In genomic region chr11:102219247-102219993, GRCm38 (mm10) we compare ENCODE assay signal across 9 mouse cellular contexts. TPM values are rescaled to one million over a fixed set of nuclear protein-coding genes. Genes with fewer than 3 reads are reported as not detected.
DNase-seq lines count a peak whose midpoint lies in the region; ATAC-seq and TF ChIP-seq lines count a peak whose summit lies in the region.
"Had no signal": no experiment of that assay in that cellular context is flagged by ENCODE, and none has a peak within 500 bp of the region (broad histone marks: within the 10 kb centered on the region; RNA-seq: fewer than 3 reads in every experiment).

No protein-coding gene starts in this region.

- H3K27ac ChIP-seq in heart, embryonic 10.5 days: peak overlapping the region; percentile 88
- peak overlapping the region; percentile 73 for H3K27ac ChIP-seq in embryonic facial prominence, embryonic 14.5 days (replicated peaks; ENCODE audit: low read depth, low read length)
- peak overlapping the region; percentile 93 for H3K27ac ChIP-seq in intestine, embryonic 16.5 days (ENCODE audit: low read length)
- H3K27ac ChIP-seq in midbrain, postnatal 0 days (ENCODE audit: low read depth, low read length): peak overlapping the region; percentile 62

- intact Hi-C loops in heart, postnatal 36 days (cut with DNase I): loop anchor here (5.0 kb wide), 2 partner anchors 213 to 237 kb away; partner anchors contain the start of genes Cfap97d1 and Grn

- peaks cover 98% of the 10 kb centered on the region for H3K4me1 ChIP-seq in heart, embryonic 10.5 days
- peaks cover 88% of the 10 kb centered on the region for H3K4me1 ChIP-seq in G1E (ENCODE audit: insufficient read depth, low read depth, low read length)
- peaks cover 62% of the 10 kb centered on the region for H3K4me1 ChIP-seq in embryonic facial prominence, embryonic 14.5 days (ENCODE audit: control insufficient read depth, insufficient read depth, low read length)
- H3K4me1 ChIP-seq in intestine, embryonic 16.5 days (ENCODE audit: control insufficient read depth, insufficient read depth, low read length): peaks cover 79% of the 10 kb centered on the region
- peaks cover 24% of the 10 kb centered on the region; the same call in 1 of the 2 replicates for H3K4me1 ChIP-seq in midbrain, postnatal 0 days (ENCODE audit: insufficient read depth, low read length)

- no peaks in the 10 kb centered on the region for H3K9me3 ChIP-seq in heart, embryonic 10.5 days
- no peaks in the 10 kb centered on the region for H3K9me3 ChIP-seq in G1E (replicated peaks)
- H3K9me3 ChIP-seq in embryonic facial prominence, embryonic 14.5 days (ENCODE audit: control insufficient read depth, low read length): no peaks in the 10 kb centered on the region
- no peaks in the 10 kb centered on the region for H3K9me3 ChIP-seq in intestine, embryonic 16.5 days (ENCODE audit: control insufficient read depth, low read length)
- no peaks in the 10 kb centered on the region for H3K9me3 ChIP-seq in midbrain, postnatal 0 days (ENCODE audit: low read length)

- ATAC-seq in G1E (ENCODE audit: extremely low read depth, insufficient number of reproducible peaks, low FRiP score, poor library complexity, severe bottlenecking): no peak
- no peak for ATAC-seq in embryonic facial prominence, embryonic 14.5 days (ENCODE audit: low read depth)
- ATAC-seq in intestine, embryonic 16.5 days: peak; percentile 7
- ATAC-seq in midbrain, postnatal 0 days (ENCODE audit: low FRiP score): no peak

- DNase-seq in heart, embryonic 10.5 days (ENCODE audit: low spot score): no peak
- no peak for DNase-seq in heart, postnatal 36 days
- DNase-seq in G1E (ENCODE audit: low spot score): no peak
- DNase-seq in embryonic facial prominence, embryonic 14.5 days (ENCODE audit: low spot score): no peak
- no peak for DNase-seq in midbrain, postnatal 0 days (ENCODE audit: low spot score)
- DNase-seq in yolk sac, embryonic 10.5 days (ENCODE audit: low spot score): no peak
- DNase-seq in ovary, postnatal 14 days (ENCODE audit: low spot score): no peak

- H3K36me3 ChIP-seq in heart, embryonic 10.5 days: peaks cover 11% of the 10 kb centered on the region
- peaks cover 5% of the 10 kb centered on the region for H3K36me3 ChIP-seq in G1E (replicated peaks)
- peaks cover 18% of the 10 kb centered on the region; the same call in 1 of the 2 replicates for H3K36me3 ChIP-seq in embryonic facial prominence, embryonic 14.5 days (ENCODE audit: control insufficient read depth, insufficient read depth, low read length)
- H3K36me3 ChIP-seq in intestine, embryonic 16.5 days (ENCODE audit: control insufficient read depth, insufficient read depth, low read length): no peaks in the 10 kb centered on the region
- H3K36me3 ChIP-seq in midbrain, postnatal 0 days (ENCODE audit: insufficient read depth, low read length): peaks cover 17% of the 10 kb centered on the region

- no peak overlapping the region for H3K9ac ChIP-seq in embryonic facial prominence, embryonic 14.5 days (ENCODE audit: low read depth, low read length)
- peak overlapping the region; percentile 63 for H3K9ac ChIP-seq in intestine, embryonic 16.5 days (ENCODE audit: low read depth, low read length)
- peak overlapping the region; percentile 59; the same call in 1 of the 2 replicates for H3K9ac ChIP-seq in midbrain, postnatal 0 days (replicated peaks; ENCODE audit: low read length, poor library complexity, severe bottlenecking)

- WGBS in heart, embryonic 10.5 days: 45% methylated on average over 14 of the region's 14 CpGs
- 59% methylated on average over 13 of the region's 14 CpGs for WGBS in embryonic facial prominence, embryonic 14.5 days
- WGBS in intestine, embryonic 16.5 days: 51% methylated on average over 14 of the region's 14 CpGs
- WGBS in midbrain, postnatal 0 days: 66% methylated on average over 14 of the region's 14 CpGs

- peak overlapping the region; percentile 70 for H3K4me3 ChIP-seq in heart, embryonic 10.5 days
- peak overlapping the region; percentile 70; the same call in 1 of the 2 replicates for H3K4me3 ChIP-seq in G1E (ENCODE audit: low read depth, low read length)
- H3K4me3 ChIP-seq in embryonic facial prominence, embryonic 14.5 days (ENCODE audit: low read depth, low read length): 0 out of 2 replicates have a peak overlapping the region, but pooled peaks have one; percentile 39
- peak overlapping the region; percentile 59 for H3K4me3 ChIP-seq in intestine, embryonic 16.5 days (ENCODE audit: low read length)
- no peak overlapping the region for H3K4me3 ChIP-seq in midbrain, postnatal 0 days (ENCODE audit: low read depth, low read length)

- TF ChIP-seq CTCF in G1E (IDR thresholded peaks at IDR 0.05; ENCODE audit: low read depth, low read length): no peak
- no peak for TF ChIP-seq CTCF in midbrain, postnatal 0 days (IDR thresholded peaks at IDR 0.05)

- H3K4me2 ChIP-seq in embryonic facial prominence, embryonic 14.5 days (ENCODE audit: low read depth, low read length): peak overlapping the region; percentile 63
- H3K4me2 ChIP-seq in intestine, embryonic 16.5 days (ENCODE audit: low read depth, low read length): peak overlapping the region; percentile 90
- H3K4me2 ChIP-seq in midbrain, postnatal 0 days (ENCODE audit: low read depth, low read length, poor library complexity, severe bottlenecking): peak overlapping the region; percentile 54

- no peaks in the 10 kb centered on the region for H3K27me3 ChIP-seq in heart, embryonic 10.5 days (ENCODE audit: insufficient read depth, poor library complexity, severe bottlenecking)
- peaks cover 28% of the 10 kb centered on the region for H3K27me3 ChIP-seq in G1E (ENCODE audit: insufficient read depth, low read length)
- H3K27me3 ChIP-seq in embryonic facial prominence, embryonic 14.5 days (replicated peaks; ENCODE audit: control insufficient read depth, insufficient read depth, low read length): no peaks in the 10 kb centered on the region
- H3K27me3 ChIP-seq in intestine, embryonic 16.5 days (replicated peaks; ENCODE audit: control insufficient read depth, insufficient read depth, low read length): no peaks in the 10 kb centered on the region
- H3K27me3 ChIP-seq in midbrain, postnatal 0 days (ENCODE audit: insufficient read depth, low read length): no peaks in the 10 kb centered on the region

RNA-seq across cellular contexts. Expression of gene Hdac5, which starts 10.5 kb away (rescaled TPM):
- polyA plus RNA-seq in heart, embryonic 10.5 days (2016; fragmentation: Nextera tagmentation; extraction: Ambion mirVana): 84.9 and 103 TPM in 2 replicates
- 100 to 1,000 TPM; 141 to 143 TPM for total RNA-seq in heart, postnatal 36 days (2021)
- total RNA-seq in G1E (2014; fragmentation: Nextera tagmentation) (20.5 and 30.7 TPM in 2 replicates), G1E (2017) (24.0 and 24.4 TPM in 2 replicates)
- 42.8 and 48.2 TPM in 2 replicates for polyA plus RNA-seq in G1E (2012)
- 44.0 and 47.2 TPM in 2 replicates for polyA plus RNA-seq in embryonic facial prominence, embryonic 14.5 days (2014; fragmentation: Nextera tagmentation; extraction: Ambion mirVana)
- polyA plus RNA-seq in intestine, embryonic 16.5 days (2015; fragmentation: Nextera tagmentation; extraction: Ambion mirVana): 54.8 and 55.5 TPM in 2 replicates
- 183 and 263 TPM in 2 replicates for total RNA-seq in midbrain, postnatal 0 days (2014; rRNA removed)
- 61.9 and 65.9 TPM in 2 replicates for polyA plus RNA-seq in midbrain, postnatal 0 days (2015; fragmentation: Nextera tagmentation; extraction: Ambion mirVana)

RNA-seq across cellular contexts. Expression of gene BC030867, which starts 29.3 kb away (rescaled TPM):
- 16.5 and 19.4 TPM in 2 replicates for polyA plus RNA-seq in heart, embryonic 10.5 days (2016; fragmentation: Nextera tagmentation; extraction: Ambion mirVana)
- under 1 TPM; 0.14 to 0.25 TPM for total RNA-seq in heart, postnatal 36 days (2021)
- total RNA-seq in G1E (2014; fragmentation: Nextera tagmentation) (42.5 and 45.0 TPM in 2 replicates), G1E (2017) (4.9 and 5.7 TPM in 2 replicates)
- polyA plus RNA-seq in G1E (2012): 5.4 and 10.1 TPM in 2 replicates
- polyA plus RNA-seq in embryonic facial prominence, embryonic 14.5 days (2014; fragmentation: Nextera tagmentation; extraction: Ambion mirVana): 11.7 and 12.6 TPM in 2 replicates
- 12.4 and 15.9 TPM in 2 replicates for polyA plus RNA-seq in intestine, embryonic 16.5 days (2015; fragmentation: Nextera tagmentation; extraction: Ambion mirVana)
- total RNA-seq in midbrain, postnatal 0 days (2014; rRNA removed): 2.1 TPM in 2 replicates
- polyA plus RNA-seq in midbrain, postnatal 0 days (2015; fragmentation: Nextera tagmentation; extraction: Ambion mirVana): 0.53 and 0.60 TPM in 2 replicates
- total RNA-seq: gastrocnemius, adult 8-10 months had no signal

RNA-seq across cellular contexts. Expression of gene G6pc3, which starts 30.0 kb away (rescaled TPM):
- 35.0 and 40.9 TPM in 2 replicates for polyA plus RNA-seq in heart, embryonic 10.5 days (2016; fragmentation: Nextera tagmentation; extraction: Ambion mirVana)
- total RNA-seq in heart, postnatal 36 days (2021): 10 to 100 TPM; 45.1 to 47.3 TPM
- 37.8 and 45.9 TPM in 2 replicates for total RNA-seq in G1E (2014; fragmentation: Nextera tagmentation)
- total RNA-seq in G1E (2017): 12.4 and 13.1 TPM in 2 replicates
- polyA plus RNA-seq in G1E (2012): 14.6 and 14.8 TPM in 2 replicates
- polyA plus RNA-seq in embryonic facial prominence, embryonic 14.5 days (2014; fragmentation: Nextera tagmentation; extraction: Ambion mirVana): 27.9 and 29.3 TPM in 2 replicates
- polyA plus RNA-seq in intestine, embryonic 16.5 days (2015; fragmentation: Nextera tagmentation; extraction: Ambion mirVana): 26.7 and 32.1 TPM in 2 replicates
- total RNA-seq in midbrain, postnatal 0 days (2014; rRNA removed): 43.1 and 68.5 TPM in 2 replicates
- polyA plus RNA-seq in midbrain, postnatal 0 days (2015; fragmentation: Nextera tagmentation; extraction: Ambion mirVana): 42.0 and 48.7 TPM in 2 replicates

RNA-seq across cellular contexts. Expression of gene Lsm12, which starts 34.3 kb away (rescaled TPM):
- polyA plus RNA-seq in heart, embryonic 10.5 days (2016; fragmentation: Nextera tagmentation; extraction: Ambion mirVana): 90.9 and 108 TPM in 2 replicates
- total RNA-seq in heart, postnatal 36 days (2021): 10 to 100 TPM; 44.7 to 52.6 TPM
- total RNA-seq in G1E (2014; fragmentation: Nextera tagmentation) (160 and 182 TPM in 2 replicates), G1E (2017) (44.1 and 51.8 TPM in 2 replicates)
- 114 and 136 TPM in 2 replicates for polyA plus RNA-seq in G1E (2012)
- polyA plus RNA-seq in embryonic facial prominence, embryonic 14.5 days (2014; fragmentation: Nextera tagmentation; extraction: Ambion mirVana): 92.9 and 98.4 TPM in 2 replicates
- polyA plus RNA-seq in intestine, embryonic 16.5 days (2015; fragmentation: Nextera tagmentation; extraction: Ambion mirVana): 87.9 and 115 TPM in 2 replicates
- 77.7 and 86.2 TPM in 2 replicates for total RNA-seq in midbrain, postnatal 0 days (2014; rRNA removed)
- 130 and 147 TPM in 2 replicates for polyA plus RNA-seq in midbrain, postnatal 0 days (2015; fragmentation: Nextera tagmentation; extraction: Ambion mirVana)

RNA-seq across cellular contexts. Expression of gene Asb16, which starts 49.1 kb away (rescaled TPM):
- polyA plus RNA-seq in heart, embryonic 10.5 days (2016; fragmentation: Nextera tagmentation; extraction: Ambion mirVana): 0.06 and 0.08 TPM in 2 replicates
- total RNA-seq in heart, postnatal 36 days (2021): 1 to 10 TPM in 1 of 2 experiments, under 1 TPM in 1; 0.73 to 1.1 TPM
- total RNA-seq in G1E (2014; fragmentation: Nextera tagmentation) (not detected in 2 replicates), G1E (2017) (0.05 TPM in 1 of 2 replicates, not detected in the other)
- polyA plus RNA-seq in G1E (2012): not detected in 2 replicates
- polyA plus RNA-seq in embryonic facial prominence, embryonic 14.5 days (2014; fragmentation: Nextera tagmentation; extraction: Ambion mirVana): 0.25 and 0.33 TPM in 2 replicates
- 0.05 TPM in 2 replicates for polyA plus RNA-seq in intestine, embryonic 16.5 days (2015; fragmentation: Nextera tagmentation; extraction: Ambion mirVana)
- total RNA-seq in midbrain, postnatal 0 days (2014; rRNA removed): 2.3 and 2.5 TPM in 2 replicates
- 0.28 and 0.32 TPM in 2 replicates for polyA plus RNA-seq in midbrain, postnatal 0 days (2015; fragmentation: Nextera tagmentation; extraction: Ambion mirVana)
